Mouse (Mus musculus) right cerebral cortex, adult 18-20 months (tissue): ENCODE results near the gene Dcn.

Source experiments
- DNase-seq: peaks from one replicate; pipeline ENCODE4 v3.0.0; 2022; ENCODE audit warnings: mixed read lengths

Gene Dcn

DNA sequence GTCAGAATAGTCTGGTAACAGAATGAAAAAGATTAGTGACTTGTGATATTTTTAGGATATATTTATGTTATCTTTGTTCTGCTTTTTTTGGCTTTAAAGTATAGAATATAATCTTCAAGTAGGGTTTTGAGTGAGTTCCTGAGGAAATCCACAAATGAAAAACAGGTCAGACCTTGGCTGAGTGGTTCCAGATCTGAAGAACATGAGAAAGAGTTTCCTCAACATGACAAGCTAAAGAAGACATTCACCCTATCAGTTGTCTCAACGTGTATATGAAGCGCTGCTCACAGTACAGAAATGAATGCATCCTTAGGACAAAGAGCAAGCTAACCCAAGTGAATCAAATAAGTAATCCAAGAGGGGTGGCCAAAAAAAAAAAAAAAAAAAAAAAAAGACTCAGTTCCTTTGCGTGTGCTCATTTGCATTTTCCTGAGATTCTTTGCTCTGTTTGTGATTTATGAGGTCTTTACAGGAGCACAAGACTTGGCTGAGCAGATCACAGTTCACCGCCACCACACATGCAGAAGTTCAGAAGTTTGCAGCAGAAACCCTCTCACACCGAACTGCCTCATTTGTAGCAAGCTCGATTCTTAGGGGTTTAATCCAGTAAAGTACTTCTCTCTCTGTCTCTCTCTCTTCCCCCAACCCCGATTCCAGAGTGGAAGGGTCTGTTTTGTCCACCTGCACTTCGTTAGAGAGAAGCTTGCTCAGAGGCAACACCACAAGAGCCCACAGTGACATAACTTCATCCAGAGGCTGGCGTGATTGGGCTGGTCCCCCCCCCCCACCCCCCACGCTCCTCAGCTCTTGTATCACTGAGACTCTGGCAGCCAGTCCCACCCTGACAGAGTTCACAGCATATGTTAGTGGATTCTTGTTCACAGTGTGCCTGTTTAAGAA, 85.8 kb downstream of the Dcn start, which contains the start of gene Lum:
Lum (plus strand) TSS at position 172 of the 900 bp plus-strand sequence.
- no peak for DNase-seq

DNA sequence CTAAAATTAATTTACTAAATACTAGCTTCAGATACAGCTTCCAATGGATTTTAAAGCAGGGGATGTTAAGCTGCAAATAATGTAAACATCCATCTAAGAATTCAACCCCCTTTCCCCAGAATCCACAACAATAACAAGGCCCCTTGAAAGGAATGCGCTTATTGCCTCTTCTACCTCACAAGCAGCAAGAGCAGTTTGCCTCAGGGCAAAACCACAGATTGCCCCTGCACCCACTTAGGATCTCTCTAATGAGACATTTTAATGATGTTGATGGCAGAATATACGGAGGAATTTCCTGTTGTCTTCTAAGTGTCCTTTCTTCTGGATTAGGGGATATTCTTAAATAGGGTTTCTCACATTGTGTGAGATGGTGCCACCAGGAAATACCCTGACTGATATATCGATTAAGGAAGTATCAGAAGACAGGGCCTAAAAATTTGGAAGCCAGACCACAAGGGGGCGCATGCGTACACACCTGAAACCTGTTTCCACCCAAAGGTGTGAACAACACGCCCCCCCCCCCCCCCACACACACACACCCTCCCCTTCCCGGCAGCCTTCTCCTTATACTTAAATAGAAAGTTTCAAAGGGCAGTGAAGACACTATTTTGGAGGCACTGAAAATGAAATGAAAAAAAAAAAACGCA, 88.2 kb downstream of the Dcn start:
- no peak for DNase-seq
